Mouse (Mus musculus) right cerebral cortex, postnatal 10 days (tissue): ENCODE results near the gene Amfr.

ENCODE experiments used
- DNase-seq, 2 experiments: peaks; one replicate each; pipeline ENCODE4 v3.0.0; 2021; ENCODE audit warnings: low spot score in 2 of 2

The Amfr gene

DNA sequence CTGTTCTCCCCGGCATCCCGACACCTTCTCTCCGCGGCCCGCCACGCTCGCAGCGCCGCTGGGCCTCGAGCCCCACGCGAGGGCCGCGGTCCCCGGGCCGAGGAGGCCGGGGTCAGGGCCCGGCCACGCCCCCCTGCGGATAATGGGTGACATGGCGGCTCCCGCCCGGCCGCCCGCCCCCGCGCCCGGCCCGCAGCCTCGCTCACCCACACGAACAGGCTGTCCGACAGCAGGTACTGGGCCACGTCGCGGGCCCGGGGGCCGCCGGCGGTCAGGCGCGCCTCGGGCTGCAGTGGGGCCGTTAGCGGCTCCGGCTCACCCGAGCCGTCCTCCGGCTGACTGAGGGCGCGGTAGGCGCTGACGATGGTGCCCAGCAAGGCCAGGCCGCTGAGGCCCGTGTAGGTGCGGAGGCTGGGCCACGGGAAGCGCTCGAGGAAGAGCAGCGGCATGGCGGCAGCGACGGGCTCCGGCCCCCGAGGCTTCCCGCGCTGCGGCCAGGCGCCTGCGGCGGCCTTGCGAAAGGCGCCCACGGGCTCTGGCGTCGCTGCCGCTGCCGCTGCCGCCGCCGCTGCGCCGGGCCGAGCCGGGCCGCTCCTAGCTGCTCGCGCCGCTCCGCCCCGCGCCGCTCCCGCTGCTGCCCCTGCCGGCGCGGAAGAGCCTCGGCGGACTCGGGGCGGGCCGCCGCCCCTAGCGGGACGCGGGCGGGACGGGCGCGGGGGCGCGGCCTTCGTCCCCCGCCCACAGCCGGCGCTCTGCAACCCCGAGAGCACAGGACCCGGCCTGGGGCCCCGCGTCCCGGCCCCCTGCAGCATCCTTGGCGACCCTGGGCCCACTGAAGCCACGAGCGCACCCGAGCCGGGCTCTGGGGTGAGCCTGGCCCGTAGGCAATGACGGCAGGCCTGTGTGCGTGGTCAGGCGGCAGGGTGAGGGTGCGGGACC lies at the start of gene Amfr:
Amfr (minus strand) TSS at position 830 of the 939 bp plus-strand sequence.
- DNase-seq: peak; percentile 52 to 62

DNA sequence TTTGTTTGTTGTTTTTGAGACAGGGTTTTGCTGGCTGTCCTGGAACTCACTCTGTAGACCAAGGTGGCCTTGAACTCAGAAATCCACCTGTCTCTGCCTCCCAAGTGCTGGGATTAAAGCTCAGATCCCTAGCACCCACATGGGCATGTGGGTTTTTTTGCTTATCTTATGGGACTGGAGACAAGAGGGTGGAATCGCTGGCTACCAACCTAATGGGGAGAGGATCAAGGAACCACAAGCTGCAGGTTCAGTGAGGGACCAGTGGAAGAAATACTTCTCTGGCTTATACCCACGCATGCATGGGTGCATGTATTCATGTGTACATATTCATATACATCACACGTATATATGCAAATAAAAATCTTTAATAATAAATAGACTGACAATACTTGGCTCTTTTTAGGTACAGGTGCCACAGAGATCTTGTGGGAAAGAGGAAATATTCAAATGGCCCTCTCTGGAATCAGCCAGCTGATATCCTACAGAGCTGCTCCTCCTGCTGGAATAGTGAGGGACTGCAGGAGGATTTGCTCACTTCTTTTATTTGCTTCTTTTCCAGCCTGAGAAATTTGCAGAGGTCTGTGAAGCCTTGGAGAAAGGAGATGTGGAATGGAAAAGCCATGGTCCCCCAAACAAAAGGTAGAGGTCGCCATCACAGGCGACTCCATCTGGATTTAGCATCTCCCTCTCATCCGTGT lies 44.7 kb upstream of the Amfr start:
- peak; percentile 60 to 71 for DNase-seq

DNA sequence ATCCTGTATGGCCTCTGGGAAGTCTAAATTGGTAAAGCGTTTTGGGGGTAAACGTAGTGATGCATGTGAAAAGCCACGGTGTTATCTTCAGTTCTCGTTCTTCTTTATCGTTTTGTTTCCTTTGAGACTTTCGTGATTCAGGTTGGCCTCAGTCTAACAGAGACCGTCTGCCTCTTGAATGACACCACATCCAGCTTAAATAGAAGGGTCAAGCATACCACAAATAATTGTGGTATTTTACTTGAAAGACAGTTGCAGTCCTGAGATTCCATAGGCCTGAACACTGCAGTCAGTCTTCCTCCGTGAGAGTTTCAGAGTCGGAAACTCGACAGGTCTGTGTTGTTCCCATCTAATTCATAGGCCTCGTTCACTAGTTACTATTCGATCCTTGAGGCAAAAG lies 40.1 kb upstream of the Amfr start:
- no peak for DNase-seq

DNA sequence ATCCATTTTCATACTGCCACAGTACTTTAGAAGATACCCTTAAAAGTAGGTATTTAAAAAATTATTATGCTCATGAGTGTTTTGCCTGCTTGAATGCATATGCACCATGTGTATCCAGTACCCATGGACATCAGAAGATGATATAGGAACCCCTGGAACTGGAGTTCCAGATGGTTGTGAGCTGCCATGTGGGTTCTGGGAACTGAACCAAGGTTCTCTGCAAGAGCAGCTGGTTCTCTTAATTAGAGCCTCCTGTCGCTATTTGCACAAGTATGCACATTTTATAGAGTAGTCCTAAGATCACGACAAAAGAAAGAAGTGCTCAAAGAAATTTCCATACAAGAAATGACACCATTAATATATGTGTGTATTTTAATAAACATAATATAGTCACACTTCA lies 35.2 kb upstream of the Amfr start:
- DNase-seq: no peak

DNA sequence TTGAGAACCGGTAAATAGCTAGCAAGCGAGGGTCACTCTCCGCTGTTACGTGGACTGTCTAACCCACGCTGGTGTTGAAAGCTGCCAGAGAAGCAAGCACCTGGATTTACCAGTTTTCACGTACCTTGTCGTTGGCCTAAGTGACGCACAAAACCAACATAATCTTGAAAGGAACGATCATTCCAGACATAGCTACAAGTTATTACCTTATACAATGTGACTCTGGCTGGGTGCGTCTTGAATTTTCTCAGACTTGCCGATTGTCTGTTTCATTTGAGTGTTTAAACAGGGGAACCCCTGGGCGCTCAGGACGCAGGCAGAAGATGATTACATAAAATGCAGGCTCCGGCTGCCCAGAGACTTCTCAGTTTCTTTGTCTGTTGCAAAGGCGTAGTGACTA lies 25.2 kb upstream of the Amfr start:
- DNase-seq: no peak

DNA sequence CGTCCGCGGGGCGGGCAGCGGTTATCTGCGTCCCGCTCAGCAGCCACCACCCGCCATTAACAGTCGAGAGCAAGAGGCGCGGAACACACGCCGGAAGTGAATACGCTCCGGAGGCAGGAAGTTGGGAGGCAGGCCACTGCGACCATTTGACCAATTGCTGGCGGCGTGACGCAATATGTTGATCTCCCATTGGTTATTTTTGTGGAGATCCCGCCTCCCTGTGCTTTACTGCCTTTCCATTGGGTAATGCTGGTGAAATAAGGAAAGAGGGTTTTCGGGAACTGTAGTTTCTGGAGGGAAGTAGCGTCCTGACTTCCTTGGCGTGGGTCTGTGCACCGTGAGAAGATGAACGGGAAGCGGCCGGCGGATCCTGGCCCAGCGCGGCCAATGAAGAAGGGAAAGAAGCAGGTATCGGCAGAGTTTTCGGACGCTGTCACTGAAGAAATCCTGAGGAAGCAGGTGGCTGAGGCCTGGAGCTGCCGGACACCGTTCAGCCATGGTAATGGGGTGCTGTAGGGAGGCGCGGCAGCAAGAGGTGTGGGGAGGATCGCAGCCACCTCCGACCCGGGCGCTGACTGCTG lies 24.4 kb upstream of the Amfr start, which contains the start of the genes Nudt21 and Ogfod1:
Nudt21 (minus strand) TSS at position 88 of the 581 bp plus-strand sequence.
Ogfod1 (plus strand) TSS at position 255 of the 581 bp plus-strand sequence.
- DNase-seq: peak; percentile 97

DNA sequence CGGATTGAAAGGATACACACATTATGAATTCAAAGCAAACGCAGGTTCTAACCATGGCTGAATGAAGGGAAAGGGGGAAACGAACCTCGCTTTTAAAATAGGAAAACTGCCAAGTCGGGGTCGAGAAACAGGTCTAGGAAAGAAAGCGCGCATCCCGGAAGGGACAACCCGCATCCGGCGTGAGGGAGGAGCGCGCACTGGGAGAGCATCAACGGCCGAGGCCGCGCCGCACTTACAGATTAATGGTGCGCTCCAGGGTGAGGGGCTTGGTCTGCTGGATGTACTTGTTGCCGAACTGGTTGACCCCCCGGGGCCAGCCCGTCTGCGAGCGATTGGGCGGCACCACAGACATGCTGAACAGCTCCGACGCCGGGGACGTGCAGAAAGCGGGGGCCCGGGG lies 23.9 kb upstream of the Amfr start:
- DNase-seq: peak; percentile 83 to 84

DNA sequence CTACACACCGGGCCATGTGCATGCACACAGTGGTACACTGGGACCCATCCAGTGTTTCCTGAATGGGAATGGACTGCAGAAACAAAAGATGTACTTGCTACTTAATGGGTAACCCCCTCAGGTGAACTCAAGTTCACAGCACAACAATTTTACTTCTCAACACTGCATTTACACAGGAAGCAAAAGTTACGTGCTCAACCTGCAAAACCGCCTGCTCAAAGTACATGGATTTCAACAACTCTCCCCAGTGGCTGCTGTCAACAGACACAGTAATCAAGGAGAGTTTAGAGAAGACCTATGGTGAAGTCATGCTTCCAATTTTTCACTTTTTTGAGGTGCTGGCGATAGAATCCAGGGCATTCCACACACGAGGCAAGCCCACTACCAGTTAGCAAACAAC lies 22.6 kb upstream of the Amfr start:
- no peak for DNase-seq

DNA sequence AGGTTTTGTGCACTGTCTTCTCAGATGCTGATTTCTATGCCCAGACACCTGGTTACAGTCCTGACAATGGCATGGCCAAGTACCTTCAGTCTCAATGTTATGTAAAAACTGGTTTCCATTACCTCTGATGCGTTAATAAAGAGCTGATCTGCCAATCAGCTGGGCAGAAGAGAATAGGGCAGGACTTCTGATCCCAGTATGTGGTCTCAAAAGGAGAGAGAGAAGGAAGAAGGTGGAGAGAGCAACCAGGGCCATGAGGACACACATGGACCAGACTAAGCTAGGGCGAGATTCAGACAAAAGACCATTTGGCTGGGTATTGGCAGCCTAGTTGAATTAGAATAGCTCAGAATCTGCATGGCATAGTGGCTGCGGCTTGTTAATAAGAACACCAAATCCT lies 21.0 kb upstream of the Amfr start:
- DNase-seq: no peak

DNA sequence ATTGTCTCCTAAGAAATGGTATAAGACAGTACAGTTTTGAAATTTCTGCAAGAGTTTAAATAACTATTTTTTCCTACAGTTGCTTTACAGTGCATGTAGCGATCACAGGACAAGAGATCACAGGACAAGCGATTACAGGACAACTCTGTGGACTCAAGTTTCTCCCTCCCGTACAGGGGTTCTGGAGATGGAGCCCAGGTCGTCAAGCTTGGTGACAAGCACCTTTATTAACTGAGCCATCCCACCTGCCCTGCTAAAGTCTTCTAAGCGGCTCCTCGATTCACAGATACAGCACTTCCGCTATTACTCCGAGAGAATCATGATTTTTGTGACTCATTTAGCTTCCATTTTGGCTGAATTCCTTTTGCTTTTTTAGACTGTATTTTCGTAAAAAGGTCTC lies 17.1 kb upstream of the Amfr start:
- DNase-seq: no peak

DNA sequence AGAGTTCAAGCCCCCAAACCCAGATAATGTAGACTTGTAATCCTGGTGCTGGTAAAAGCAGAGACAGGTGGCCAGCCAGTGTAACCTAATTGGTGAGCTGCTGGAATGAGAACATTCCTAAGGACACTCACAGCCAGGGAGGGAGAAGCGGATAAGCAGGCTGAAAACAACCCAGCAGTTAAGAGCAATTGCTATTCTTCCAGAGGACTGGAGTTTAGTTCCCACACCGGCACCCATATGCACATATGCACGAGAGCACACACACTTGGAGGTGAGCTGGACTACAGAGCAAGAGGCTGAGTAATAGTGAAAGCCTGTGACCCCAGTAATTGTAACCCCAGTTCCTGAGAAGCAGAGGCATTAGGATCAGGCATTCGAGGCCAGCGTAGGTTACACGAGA lies 11.3 kb upstream of the Amfr start:
- no peak for DNase-seq

DNA sequence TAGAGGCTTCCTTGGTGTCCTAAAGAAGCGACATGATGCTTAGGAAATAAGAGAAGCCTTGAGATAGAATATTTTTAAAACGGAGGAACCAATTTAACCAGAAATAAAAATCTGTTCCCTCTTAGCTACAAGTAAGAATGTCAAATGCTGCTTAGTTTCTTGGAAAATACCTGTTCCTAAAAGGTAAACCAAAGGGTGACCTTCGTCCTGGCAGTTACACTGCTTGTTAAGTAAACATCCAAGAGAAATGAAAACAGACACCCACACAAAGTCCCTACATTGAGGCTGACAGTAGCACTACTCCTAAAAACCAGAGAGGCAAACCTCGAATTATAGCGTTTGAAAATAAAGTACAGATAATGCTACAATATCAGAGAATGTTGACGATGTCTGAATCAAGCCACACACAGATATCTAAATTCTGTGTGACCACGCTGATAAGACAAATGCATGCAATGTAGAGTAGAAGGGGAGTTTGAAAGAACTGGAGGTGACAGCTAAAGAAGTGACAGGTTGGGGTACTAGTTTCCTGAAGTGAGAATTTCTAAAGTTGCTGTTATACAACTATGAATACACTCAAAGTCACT lies 477 bp upstream of the Amfr start:
- no peak for DNase-seq

DNA sequence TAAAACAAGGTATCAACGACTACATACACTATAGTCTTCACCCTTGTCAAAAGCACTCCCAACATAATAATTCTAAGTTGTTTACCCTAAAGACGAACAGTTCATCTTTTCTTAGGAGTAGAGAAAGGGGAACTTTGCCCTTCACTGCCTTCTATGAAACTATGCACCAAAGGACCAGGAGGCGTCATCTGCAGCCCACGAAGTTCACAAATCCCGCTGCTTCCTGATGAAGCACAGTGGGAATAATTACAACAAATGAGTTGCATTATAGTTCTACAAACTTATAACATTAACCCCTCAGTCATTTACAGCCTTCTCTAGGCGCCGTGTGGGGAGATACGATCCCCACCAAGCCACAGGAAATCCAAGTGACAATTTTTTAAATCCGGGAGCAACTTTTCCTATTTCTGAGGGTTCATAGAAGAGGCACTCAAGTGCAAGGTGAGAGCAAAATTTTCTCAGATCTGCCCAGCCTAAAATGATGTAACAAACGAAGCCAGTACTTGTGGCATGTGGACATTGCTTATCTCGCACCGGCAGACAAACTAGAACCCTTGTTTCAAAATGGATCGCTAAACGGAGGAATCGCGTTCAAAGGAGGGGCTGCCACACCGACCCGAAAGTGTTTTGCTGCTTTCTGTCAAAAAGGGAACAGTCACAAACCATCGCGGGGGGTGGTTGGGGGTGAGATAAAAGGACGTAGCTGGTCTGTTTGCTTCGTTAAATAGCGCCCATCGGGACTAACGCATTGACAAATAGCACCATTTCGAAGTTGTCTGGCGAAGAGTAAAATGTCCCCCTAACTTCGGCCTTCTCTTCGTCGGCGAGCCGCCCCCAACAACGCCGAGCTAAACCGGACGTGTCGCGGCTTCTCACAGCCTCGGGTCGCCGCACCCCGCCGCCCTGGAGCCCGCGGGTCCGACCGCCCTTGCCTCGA lies 1.3 kb downstream of the Amfr start:
- no peak for DNase-seq

DNA sequence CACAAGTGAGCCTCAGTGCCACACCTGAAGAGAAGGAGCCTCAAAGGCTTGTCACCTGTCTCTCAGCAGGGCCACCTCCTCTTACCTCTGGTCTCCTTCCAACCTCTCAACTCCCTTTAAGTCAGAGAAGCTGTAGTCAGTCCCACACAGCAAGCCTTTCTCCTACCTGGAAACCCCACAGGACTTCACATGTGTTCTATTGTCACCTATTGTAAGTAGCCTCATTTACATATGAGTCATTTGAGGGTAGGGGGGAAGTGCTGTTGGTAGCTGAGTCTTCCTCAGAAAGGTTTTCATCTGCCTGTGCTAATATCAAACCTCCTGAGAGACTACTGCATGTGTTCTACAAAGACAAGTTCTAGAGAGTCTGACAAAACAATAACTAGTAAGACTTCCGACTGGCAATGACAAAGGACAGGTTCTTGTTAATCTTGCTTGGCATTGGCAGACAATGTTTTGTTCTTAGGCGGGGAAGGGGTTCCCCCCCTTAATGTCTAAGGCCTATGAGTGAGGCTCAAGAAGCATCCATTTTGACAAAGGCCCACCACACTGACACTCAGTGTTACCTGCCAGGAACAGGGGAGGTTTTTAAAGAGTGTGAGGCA lies 2.4 kb downstream of the Amfr start:
- DNase-seq: no peak

DNA sequence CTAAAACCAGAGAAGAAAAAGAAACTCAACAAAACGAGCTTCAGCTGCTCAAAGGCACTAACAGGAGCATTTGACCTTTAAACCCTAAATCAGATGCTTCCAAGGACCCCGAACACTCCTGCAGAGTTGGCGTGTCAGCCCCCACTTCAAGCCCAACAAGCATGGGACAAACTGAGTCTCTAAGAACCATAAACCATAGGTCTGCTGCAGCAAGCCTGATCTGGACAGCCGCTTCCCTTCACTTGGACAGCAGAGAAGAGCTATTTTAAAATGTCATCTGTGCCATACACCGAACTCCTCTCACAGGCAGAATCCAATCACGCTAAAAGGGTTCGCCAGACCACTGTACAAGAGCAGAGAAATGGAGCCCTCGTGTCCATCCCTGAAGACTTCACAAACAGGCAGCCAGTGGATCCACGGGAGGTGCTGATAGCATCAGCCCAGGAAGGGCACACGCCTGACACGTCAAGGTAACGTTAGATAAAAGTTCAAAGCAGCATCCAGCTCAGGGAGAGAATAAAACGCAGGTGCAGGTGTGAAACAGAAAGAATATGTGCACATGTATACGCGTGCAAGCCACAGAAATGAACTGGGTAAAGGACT lies 3.3 kb downstream of the Amfr start:
- no peak for DNase-seq

DNA sequence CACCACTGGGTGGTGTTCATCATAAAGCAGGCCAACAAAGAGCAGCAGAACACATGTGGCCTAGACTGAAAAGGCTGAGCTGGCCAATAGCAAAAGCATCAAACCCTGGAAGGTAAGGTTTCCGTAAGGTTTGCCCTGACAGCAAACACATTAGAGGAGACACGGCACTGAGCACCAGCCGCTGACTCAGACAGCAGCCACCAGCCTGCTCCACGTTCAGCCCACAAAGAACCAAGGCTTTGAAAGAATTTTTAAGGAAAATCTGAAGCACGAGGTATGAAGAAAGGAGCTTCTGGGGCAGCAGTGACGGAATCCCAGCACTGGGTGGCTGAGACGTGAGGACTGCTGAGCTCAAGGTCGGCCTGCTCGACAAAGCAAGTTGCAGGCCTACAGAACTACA lies 8.5 kb downstream of the Amfr start:
- no peak for DNase-seq

DNA sequence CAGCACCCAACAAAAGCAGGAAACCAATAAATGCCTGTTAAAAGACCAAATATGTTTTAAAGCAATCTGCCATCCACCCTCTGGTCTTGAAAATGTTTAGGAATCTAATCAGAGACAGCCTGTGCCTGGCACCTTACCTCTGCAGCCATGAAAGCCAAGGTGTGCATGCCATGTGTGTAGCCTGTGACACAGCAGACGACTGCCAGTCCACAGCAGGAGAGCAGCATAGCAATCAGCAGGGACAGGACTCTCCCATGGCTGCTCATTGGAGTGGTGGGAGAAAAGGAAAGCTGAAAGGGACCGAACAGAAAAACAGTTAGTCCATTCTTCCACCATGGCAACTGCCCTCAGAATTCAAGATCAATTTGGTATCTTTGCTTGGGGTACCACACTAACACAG lies 13.7 kb downstream of the Amfr start:
- no peak for DNase-seq

DNA sequence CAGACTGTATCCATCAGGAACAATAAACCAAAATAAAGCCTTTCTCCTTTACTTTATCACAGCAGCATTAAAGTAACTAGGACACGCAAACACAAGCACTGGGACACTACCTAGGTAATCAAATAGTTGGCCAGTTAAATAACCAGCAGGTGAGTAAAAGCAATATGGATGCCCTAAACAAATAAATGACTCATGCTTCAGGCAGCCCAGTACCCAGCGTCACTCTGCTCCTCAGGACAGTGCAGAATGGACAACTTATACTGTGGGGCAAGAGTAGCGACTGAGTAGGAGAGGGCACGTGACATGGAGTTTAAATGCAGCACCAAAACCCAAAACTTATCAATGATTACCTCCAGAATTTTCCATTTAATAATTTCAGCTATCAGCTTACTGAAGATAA lies 22.9 kb downstream of the Amfr start:
- DNase-seq: no peak

DNA sequence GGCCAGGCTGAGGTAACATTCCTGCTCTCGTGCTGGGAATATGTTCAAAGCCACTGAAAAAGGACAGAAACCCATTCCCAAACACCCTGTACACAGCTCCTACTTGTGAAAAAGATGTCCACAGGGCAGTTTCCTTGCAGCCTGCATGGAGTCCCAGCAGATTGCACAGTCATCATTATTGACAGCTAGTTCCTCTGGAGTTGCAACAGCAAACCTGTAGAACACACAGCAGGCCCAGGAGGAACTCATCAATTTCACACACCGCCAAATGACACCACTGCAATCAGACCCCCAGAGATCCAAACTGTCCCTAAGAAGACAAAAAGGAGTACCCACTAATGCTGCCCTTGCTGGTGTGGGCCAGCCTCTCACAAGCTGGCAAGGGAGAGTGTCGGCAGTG lies 27.9 kb downstream of the Amfr start:
- DNase-seq: no peak

DNA sequence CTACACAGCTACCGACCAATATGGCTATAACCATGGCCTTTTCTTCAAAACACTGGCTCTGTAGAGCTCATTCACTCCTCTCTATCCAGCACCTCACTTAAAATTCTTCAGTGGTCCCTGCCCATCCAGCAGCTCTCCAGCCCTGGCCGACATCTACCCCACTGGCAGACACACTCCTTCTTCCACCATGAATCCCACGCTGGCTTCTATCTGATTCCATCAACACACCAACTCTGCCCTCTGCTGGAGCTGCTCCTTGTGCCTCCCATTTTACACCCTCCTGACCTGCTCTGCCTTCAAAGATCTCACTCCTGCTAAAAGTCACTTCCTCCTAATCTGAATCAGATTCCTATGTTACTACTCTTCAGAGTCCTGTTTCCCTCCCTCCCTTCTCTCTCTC lies 28.8 kb downstream of the Amfr start:
- DNase-seq: peak; percentile 63 to 65
